Mouse (Mus musculus) bone marrow macrophage, adult 2 months (primary cell): ENCODE measurements around the gene Rab11fip3. TPM values are rescaled to one million over a fixed set of nuclear protein-coding genes. Genes with fewer than 3 reads are reported as not detected.

Experiments used
- H3K27ac ChIP-seq: 2 replicates; pipeline ENCODE4 v1.5.1; 2012; ENCODE audit warnings: low read depth, low read length; ENCODE audit not compliant: insufficient read depth
- H3K4me1 ChIP-seq: 2 replicates; pipeline ENCODE4 v1.6.1; 2012; ENCODE audit warnings: low read length; ENCODE audit not compliant: control insufficient read depth, insufficient read depth
- H3K4me3 ChIP-seq: 2 replicates; pipeline ENCODE4 v1.5.1; 2012; ENCODE audit warnings: mild to moderate bottlenecking, low read length, moderate library complexity; ENCODE audit not compliant: insufficient read depth
- CTCF ChIP-seq: IDR thresholded peaks from 2 replicates; pipeline ENCODE4 v1.5.1; 2012; ENCODE audit warnings: low read depth, mild to moderate bottlenecking, low read length, moderate library complexity
- POLR2A ChIP-seq: IDR thresholded peaks from 2 replicates; pipeline ENCODE4 v1.6.1; 2012; ENCODE audit warnings: mild to moderate bottlenecking, low read depth, low read length, borderline replicate concordance
- polyA plus RNA-seq: library from polyadenylated mRNA; stranded (reverse); fragments of >200 nt; gene quantifications from 2 replicates; pipeline ENCODE4 v1.2.4, GENCODE M21; 2012; ENCODE audit not compliant: missing spikeins, insufficient read depth, insufficient read length

Rab11fip3 gene
- polyA plus RNA-seq, 1 experiment: 8.3 TPM

DNA sequence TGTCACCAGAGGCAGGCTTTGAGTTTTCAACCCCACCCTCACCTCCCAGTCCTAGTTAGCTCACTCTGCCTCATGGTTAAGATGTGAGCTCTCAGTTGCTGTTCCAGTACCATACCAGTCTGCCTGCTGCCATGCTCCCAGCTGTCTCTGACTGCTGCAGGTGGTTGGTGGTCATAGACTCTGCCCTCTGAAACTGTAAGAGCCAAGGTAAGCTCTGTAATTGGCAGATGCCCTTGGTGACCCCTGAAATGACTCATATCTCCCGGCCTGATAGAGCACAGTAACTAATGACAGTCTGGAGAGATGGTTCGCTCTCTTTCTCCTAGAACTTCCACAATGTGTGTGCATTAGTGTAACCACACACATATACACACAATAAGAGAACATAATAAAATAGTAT, 65.5 kb downstream of the Rab11fip3 start:
- TF ChIP-seq POLR2A: no peak
- TF ChIP-seq CTCF: no peak
- H3K27ac ChIP-seq: no peak overlapping the region
- peaks cover 33% of the 10 kb centered on the region for H3K4me1 ChIP-seq
- H3K4me3 ChIP-seq: no peak overlapping the region

DNA sequence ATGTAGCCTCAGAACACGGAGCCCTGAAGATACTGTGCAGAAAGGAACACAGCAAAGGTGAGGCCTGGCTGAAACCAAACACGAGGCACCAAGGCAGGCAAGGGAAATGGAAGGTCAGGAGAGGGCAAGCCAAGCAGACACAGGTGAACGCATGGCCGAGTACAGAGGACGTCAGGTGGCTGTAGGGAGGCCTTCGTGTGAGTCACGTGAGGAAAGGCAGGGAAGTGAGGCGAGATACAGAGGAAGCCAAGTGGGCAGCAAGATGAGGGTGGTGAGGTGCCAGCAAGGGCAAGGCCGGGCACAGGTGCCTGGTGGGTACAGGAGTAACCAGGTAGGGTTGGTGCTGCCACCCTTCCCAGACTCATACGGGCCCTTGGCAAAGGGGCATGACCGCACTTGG, 70.9 kb downstream of the Rab11fip3 start:
- Histone ChIP-seq H3K4me1 (peaks cover 4% of the 10 kb centered on the region), H3K27ac (no peak overlapping the region)
- no peak for TF ChIP-seq POLR2A
- TF ChIP-seq CTCF: no peak

DNA sequence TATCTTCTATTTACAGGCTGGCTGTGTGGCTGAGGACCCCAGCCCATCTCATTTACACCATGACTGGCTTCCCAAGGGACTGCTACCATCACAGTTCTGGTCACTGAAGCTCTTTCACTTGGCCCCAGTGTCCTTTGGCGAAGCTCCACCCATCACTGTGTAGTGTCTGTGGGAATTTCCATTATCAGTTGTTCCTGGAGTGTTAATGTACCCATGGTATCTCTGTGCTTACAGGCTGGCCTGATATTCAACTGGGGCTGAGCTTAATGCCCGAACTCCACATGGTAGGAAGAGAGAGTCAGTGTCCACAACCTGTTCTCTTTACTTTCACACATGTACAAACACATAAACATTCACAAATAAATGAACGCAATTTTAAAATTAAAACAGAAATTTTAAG, 75.9 kb downstream of the Rab11fip3 start:
- TF ChIP-seq POLR2A: no peak
- Histone ChIP-seq H3K27ac (no peak overlapping the region), H3K4me1 (peaks cover 14% of the 10 kb centered on the region), H3K4me3 (no peak overlapping the region)

More for the DNA sequence above, 70.9 kb downstream of the Rab11fip3 start:
- no peak overlapping the region for H3K4me3 ChIP-seq

DNA sequence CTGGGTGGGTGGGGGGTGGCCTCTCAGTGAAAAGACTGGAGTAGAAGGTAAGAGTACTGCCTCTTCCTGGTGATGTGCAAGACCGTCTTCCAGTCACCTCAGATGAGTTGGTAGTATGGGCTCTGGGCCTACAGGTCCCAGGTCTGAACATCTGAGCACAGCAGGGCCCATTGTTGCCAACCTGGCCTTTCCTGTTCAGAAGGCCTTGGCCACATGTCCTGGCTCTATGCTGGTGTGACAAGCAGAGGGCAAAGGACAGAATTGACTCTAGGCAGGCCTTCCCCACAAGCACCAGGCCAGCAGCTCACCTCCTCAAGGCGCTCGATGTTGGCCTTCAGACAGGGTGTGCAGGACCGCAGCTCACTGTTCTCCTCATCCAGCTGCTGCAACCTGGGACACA, 77.1 kb downstream of the Rab11fip3 start:
- H3K27ac ChIP-seq: no peak overlapping the region
- TF ChIP-seq CTCF (no peak), POLR2A (no peak)
- peaks cover 14% of the 10 kb centered on the region for H3K4me1 ChIP-seq
- H3K4me3 ChIP-seq: no peak overlapping the region

DNA sequence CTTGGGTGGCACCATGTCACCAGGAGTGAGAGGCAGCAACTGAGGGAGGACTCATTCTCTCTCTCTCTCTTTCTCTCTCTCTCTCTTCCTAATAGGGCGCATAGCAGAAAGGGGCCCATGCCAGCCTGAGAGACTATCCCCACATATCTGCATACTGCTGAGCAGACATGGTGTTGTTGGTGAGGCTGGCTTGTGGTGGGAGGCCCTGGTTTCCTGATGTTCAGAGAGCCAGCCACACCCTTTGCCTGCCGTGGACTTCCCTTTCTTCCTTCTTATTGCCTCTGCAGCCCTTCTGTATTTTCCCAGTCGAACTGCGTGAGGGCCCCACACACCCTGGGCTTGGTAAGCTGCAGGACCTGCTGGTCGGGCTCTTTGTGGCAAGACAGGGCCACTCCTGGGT, 79.0 kb downstream of the Rab11fip3 start:
- H3K4me3 ChIP-seq: no peak overlapping the region
- TF ChIP-seq POLR2A: no peak
- no peak for TF ChIP-seq CTCF
- H3K27ac ChIP-seq: peak overlapping the region; percentile 38
- H3K4me1 ChIP-seq: peaks cover 14% of the 10 kb centered on the region

DNA sequence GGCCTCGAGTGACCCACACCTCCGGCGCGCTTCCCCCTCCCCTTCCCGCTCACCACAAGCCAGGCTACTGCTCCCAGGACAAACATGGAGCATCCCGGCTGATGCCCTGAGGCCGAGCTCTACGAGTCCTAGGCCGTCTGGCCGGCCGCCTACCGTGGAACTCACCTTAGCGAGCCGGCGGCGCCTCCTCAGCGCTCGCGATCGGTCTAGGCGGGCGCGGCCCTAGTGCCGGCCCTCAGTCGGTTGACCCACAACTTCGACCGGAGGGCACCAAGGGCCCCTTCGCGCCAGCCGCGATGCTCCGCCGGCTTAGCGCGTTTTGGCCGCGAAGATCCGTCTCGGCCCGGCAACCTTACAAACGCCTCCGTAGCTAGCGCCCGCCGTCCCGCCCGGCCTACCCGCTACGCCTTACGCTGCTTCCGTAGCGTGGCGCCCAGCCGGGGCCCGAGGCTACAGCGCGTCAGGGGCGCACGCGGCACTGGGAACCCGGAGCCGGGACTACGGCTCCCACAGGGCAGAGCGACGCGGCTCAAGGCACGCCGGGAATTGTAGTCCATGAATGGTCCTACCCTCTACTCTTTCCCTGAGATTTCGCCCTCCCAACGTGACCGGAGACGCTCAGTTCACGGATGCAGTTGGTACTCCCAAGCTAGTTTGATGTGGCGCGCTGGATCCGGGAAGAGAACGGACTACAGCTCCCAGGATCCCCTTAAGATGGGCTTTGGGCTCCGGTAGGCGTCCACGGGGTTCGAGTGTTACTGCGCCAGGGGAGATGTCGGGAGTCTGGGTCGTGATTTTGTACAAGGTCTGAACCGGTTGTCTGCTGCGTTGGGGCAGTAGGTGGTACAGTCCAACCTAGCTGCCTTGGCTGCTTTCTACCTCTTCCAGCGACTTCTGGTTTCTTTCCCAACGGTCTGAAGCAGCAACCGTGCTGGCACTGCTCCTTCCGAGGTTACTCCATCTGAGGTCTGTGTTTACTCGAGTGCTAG, 83.8 kb downstream of the Rab11fip3 start, which contains the start of gene Capn15:
Gene Capn15 (minus strand): TSS at position 491 of the 989 bp plus-strand sequence.
- peaks cover 38% of the 10 kb centered on the region for H3K4me1 ChIP-seq
- peak within 1 kb of the TSS; percentile 54 for H3K27ac ChIP-seq
- H3K4me3 ChIP-seq: peak within 1 kb of the TSS; percentile 95
- no peak for TF ChIP-seq CTCF
- TF ChIP-seq POLR2A: no peak

DNA sequence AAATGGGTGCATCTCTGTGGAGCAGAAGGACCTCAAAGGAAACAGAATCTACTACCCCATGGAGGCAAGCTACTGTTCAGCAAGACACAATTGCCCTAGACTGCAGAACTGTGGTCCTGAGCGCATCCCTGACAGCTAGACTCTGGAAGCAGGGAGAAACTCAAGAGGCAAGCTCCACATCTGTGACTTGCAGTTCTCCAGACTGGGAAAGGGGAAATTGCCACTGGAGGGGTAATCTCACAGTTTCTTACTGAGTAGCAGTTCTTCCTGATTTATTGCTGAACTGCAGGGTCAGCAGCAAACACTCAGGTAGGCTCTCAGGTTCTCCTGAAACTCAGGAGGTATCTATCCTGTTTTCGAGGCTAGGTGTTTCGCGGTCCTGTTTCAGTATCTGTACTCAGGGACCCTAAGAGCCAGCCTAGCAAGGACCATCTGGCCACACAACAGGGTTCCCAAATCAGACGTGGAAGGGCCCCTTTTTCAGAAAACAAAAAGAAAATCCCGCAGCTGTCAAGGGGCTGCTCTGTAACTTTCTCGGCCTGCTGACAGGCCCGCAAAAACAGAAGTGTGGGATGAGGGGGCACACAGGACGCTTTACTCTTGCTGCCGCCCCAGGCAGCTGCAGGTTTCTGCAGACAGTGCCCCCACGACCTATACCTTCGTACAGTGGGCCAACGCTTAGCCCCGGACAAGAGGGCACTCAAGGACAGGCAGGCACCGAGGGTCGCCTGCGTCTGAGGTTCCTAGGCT, 84.6 kb downstream of the Rab11fip3 start:
- peak overlapping the region; percentile 49 for H3K27ac ChIP-seq
- TF ChIP-seq CTCF (no peak), POLR2A (no peak)
- peaks cover 36% of the 10 kb centered on the region for H3K4me1 ChIP-seq
- H3K4me3 ChIP-seq: peak overlapping the region; percentile 95

DNA sequence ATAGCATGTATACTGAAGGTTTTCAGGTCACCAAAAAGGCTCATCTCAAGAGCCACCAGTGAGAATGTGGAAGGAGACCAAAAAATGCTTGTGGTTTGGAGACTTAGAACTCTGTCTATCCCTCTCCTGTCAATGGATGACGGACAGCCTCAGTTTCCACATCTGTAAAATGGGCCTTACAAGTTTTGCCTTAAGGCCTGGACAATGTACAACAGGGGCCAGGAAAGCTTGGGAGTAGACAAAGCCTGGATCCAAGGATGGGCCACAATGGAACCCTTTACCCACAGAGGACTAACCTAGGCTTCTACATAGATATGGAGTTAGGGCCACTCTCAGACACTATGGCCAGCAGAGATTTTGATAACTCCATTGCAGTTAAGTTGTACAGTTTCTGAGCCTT, 85.3 kb downstream of the Rab11fip3 start:
- TF ChIP-seq POLR2A (no peak), CTCF (no peak)
- H3K4me1 ChIP-seq: peaks cover 32% of the 10 kb centered on the region
- no peak overlapping the region for H3K27ac ChIP-seq
- peak overlapping the region; percentile 95 for H3K4me3 ChIP-seq

DNA sequence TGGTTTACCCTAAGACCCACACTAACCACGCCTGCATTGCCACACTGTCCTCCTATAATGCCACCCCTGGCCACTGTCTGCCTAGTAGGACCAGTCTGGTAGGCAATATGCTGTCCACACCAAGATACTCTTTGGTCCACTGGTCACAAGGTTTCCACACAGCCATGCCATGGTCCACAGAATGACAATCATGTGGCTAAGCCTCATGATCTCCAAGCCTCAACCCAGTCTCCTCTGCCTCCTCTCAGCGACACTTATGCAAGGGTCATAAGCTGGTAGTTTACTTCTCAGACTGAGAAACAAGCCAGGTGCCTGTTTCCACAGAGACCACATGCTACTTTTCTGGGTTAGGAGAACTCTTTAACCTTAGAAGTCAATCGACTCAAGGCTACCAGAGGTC, 86.4 kb downstream of the Rab11fip3 start:
- H3K4me1 ChIP-seq: peaks cover 32% of the 10 kb centered on the region
- no peak for TF ChIP-seq POLR2A
- no peak for TF ChIP-seq CTCF
- H3K4me3 ChIP-seq: no peak overlapping the region
- H3K27ac ChIP-seq: no peak overlapping the region

DNA sequence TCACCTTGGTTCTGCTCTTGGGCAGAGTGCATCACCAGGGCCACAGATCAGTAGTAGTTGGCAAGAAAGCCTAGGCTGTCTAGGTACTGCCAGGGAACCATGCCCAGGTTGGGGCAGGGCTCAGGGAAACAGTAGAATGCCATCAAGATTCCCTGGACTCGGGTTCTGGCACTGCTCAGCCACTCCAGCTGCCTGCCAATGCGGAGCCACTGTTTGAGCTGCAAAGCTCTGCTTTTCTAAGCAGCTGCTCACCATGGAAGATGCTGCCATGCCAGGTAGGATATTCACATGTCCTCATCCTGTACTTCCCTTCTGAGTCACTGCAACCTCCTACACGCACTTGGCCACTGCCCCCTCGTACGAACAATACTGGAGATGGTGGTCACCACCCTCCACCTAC, 88.5 kb downstream of the Rab11fip3 start:
- H3K4me3 ChIP-seq: no peak overlapping the region

More for the DNA sequence above, 88.5 kb downstream of the Rab11fip3 start:
- Histone ChIP-seq H3K27ac (no peak overlapping the region), H3K4me1 (peaks cover 32% of the 10 kb centered on the region)
- TF ChIP-seq CTCF (no peak), POLR2A (no peak)
